Mouse (Mus musculus) adrenal gland (tissue): ENCODE measurements around the gene Cfap126.

Experiments
- intact Hi-C: fragments of 180-260 bp; cut with DNase I; formaldehyde crosslinking; loops from one replicate; pipeline ENCODE4 v1.15.1; 2025
- microRNA-seq, 2 experiments: library from miRNA; unstranded; fragments of <30 nt; microRNA quantifications; one replicate each; pipeline ENCODE4; 2019

Cfap126 gene

GRCm38 (mm10) chr1:171172779-171173178 is 59.1 kb downstream of the Cfap126 start:
- intact Hi-C loops: loop anchor here (5.0 kb wide), 1 partner anchor 35 kb away; no protein-coding TSS in a partner anchor

Small RNAs within 50 kb of the gene (microRNA-seq; reads per million reads assigned to microRNA genes)
- gene Gm27552 (0 reads per million in 2 experiments), gene Gm27844 (0 reads per million in 2 experiments), gene Mir6546 (0 to 1.4 reads per million in 2 experiments)
